Mouse (Mus musculus) adrenal gland, adult 8-10 months (tissue): Measurements from ENCODE around the gene Cpeb1. TPM values are rescaled to one million over a fixed set of nuclear protein-coding genes. Genes with fewer than 3 reads are reported as not detected.

Experiments
- DNase-seq: peaks from one replicate; pipeline ENCODE4 v3.0.0; 2022
- total RNA-seq, 4 experiments: library from RNA; stranded (reverse); gene quantifications; 2 replicates each; pipeline ENCODE4 v1.2.4; 2022

Gene Cpeb1
- total RNA-seq, 4 experiments from 2014 or later: 49.1 to 90.6 (median 69.3) TPM

DNA sequence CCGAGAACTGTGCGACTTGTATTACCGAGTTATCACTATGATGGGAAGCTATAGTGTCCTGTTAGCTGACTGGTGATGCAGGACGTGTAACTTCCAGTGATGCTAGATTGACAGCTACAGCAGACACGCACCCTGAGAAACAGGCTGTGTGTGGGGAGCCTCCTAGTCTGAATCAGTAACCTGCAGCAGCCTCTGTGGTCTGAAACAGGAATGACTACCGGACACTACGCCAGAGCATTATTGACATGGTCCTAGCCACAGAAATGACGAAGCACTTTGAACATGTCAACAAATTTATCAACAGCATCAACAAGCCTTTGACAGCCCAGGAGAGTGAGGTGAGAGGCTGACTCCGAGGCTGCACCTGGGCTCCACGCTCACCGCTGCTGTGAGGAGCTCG lies 129.2 kb downstream of the Cpeb1 start:
- DNase-seq: no peak

DNA sequence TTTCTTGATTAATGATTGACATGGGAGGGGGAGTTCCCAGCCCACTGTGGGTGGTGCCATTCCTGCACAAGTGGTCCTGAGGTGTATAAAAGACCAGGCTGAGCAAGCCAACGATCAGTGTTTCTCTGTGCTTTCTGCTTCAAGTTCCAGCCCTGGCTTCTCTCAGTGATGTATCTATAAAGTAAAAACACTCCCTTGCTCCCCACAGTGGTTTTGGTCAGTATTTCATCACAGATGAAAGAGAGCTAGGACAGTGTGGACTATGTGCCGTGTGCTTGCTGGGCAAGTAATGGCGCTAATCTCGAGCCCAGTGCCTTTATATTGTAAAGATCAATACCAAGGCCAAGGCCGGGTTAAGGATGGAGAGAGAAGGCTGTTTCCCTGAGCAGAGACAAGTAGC lies 133.5 kb downstream of the Cpeb1 start:
- no peak for DNase-seq

DNA sequence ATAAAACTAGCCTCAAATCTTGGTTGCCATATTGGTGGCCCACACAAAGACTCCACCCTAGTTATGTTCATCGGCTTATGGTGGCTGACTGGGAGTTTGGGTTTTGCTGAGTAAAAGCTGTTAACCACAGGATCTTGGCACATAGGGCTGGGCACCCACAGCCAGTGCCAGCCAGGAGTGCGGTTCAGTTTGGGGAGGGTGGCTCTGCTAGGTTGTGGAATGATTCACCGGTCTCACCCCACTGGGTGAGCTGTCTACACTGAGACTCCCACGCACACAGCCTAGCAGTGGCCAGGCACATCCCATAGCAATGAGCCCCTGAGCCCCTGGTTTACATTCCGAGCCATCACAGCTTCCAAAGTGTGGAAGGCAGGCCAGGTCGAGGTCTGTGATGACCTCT lies 135.5 kb downstream of the Cpeb1 start:
- no peak for DNase-seq

DNA sequence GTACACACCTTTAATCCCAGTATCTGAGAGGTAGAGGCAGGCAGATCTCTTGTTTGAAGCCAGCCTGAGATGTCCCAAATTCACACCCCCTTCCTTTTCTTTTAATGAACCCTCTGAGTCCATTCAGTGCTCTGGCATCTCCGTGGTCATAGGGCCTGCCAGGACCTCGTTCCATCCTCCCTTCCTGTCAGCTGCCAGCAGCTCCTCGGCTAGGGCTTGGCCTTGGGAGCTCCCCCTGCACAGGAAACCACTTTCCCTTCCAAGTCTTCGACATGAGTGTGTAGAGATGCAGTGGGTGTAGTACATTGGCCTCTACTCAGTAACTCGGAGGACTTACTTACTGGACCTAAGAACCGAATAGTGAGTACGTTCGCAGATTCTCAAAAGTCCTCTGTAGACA lies 139.7 kb downstream of the Cpeb1 start:
- no peak for DNase-seq

DNA sequence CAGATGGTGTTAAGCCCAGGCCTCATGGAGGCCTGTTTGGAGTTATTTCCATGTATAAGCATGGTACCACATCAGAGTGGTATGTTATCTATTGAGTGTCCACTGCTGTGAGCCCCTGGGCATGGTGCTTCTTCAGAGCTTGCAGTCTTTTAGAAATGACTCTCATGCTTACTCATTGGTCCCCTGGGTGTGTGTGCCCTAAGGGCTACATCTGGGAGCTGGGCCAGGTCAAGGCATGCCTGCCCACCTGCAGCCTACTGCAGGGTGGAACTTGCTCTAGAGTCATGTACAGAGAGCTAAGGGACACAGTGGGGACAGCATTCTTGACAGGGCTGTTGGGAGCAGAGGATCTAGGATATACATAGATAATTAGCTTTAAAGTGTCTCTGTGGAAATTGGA lies 143.7 kb downstream of the Cpeb1 start:
- no peak for DNase-seq

DNA sequence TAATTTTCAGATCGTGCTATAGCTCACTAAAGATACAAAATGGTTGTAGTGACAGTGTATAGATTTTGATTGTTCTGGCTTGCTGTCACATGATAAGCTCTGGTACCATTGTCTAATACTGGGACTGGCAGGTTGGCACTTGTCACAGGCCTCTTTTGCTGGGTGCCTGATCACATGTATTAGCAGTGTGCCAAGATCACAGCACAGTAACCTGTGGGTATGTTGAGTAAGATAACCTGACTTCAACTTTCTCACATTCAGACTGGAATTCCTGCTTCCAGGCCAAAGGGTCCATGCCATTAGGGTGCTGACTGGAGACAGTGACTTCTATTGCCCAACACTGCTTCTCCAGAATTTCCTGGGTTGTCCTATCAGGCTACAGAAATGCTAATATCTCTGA lies 144.1 kb downstream of the Cpeb1 start:
- DNase-seq: no peak

DNA sequence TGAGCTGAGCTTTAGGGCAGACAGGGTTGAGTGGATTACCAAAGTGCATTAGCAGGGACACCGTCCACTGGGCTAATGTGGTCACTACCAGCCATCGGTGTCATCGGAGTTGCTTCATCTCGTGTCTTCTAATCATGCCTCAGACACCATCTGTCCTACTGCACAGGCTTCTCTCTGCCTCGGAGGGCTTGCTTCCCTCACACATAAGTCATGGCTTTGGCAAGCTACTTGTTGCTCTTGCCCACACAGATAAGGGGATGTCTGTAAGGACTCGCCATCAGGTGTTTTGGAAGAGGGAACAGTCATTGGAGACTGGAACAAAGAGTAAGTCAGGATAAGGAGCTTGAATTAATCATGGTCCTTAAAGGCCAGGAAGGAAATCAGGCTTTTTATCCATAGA lies 146.0 kb downstream of the Cpeb1 start:
- DNase-seq: no peak

DNA sequence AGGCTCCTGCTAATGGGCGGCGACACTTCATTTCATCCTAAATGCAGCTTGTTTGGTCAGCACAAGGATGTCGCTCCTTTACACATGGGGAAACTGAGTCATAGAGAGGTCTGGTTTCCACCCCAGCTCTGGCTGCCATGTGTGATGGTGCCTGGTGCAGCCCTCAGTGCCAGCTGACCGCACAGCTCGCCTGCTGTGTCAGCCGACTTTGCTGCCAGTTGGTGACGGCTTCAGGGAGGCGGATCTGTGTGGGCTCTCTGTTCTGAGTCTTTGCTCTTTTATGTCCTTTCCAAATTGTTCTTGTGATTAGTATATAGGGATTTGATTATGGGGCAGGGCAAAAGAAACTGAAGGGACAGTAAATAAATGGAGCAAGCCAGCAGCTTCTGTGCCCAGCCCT lies 147.5 kb downstream of the Cpeb1 start:
- DNase-seq: no peak

DNA sequence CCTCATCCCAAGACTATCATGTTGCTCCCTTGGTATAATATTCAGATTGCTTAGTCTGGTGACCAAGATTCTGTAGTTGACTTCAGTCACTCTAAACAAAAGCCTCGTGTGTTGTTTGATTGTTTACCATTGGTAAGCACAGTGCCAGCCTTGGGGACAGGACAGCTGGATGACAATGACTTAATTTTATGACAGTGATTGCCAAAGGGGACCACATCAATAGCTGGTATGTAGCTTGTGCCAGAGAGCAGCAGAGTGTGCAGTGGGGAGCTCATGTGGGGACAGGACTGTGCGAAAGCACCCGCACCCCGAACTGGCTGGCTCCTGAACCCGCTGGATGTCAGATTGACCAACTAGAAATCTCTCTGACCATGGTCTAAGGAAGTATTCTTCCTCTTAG lies 150.6 kb downstream of the Cpeb1 start:
- no peak for DNase-seq

DNA sequence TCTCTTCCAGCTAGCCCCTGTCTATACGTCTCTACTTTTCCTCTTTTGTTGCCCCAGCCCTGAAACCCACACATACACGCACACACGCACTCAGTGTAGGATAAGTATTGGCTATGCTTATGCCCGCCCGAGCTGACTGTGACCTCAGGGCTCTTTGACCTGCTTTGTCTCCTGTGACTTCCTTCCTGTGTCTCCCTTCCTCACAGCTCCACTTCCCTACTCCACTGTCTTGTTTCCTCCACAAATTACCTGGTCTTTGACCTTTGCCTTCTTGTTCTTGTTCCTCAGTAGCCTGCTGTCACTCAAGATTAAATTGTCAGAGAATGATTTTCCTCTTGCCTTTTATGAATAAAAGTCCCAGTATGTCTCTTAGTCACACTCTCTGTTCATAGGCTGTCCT lies 151.2 kb downstream of the Cpeb1 start:
- DNase-seq: no peak

DNA sequence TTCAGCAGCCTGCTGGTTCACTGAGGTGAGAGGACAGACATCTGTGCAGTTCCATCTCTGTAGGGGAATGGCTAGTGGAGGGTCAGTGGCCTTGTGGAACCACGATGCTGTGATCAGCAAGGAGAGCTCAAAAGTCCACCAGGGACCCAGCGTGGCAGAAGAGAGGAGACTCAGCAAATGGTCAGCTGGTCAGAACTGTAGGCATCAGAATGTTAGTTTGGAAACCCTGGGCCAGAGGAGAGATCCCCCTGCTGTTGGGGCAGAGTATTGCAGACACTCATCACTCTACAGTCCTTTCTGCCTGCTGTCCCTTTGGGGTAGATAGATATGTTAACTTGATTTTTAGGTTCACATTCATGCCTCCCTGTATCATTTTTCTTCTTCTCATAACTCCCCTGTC lies 151.6 kb downstream of the Cpeb1 start:
- no peak for DNase-seq

DNA sequence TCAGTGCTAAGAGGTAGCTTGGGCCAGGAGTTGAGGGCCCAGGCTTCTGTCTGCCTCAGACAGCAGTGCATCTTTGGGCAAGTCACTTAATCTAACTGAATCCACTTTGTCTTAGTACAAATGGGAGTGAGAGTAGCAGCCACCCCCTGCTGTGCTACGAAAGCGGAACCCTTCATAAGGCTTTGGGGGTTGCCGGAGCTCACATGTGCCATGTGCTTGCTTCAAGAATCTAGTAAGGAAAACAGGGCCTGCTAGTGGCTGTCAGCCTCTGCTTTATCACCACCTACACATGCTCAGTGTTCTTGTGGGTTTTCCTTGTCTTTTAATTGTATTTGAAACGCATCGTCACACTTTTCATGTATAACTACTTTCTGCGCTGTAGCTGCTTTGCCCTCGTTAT lies 153.9 kb downstream of the Cpeb1 start:
- no peak for DNase-seq

DNA sequence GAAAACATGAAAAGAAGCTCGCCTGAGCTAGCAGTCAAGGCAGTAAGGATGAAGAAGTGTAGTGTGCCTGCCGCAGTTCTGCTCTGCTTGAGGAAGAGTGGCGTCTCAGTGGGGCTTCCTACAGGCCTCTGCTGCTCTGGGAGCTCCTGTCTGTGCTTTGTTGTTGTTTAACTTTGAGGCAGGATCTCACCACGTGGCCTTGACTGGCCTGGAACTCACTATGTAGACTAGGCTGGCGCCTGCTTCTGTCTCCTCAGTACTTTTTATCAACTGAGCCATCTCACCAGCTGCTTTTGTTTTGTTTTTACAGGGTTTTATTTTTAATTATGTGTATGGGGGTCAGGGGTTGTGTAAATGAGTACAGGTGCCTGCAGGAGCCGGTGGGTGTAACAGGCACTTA lies 157.1 kb downstream of the Cpeb1 start:
- no peak for DNase-seq

Other genes starting within 250 kb of the Cpeb1 start
- 10 to 100 TPM; 22.3 to 41.0 (median 31.7) TPM for gene Pde8a, start 241.9 kb downstream of the Cpeb1 start, total RNA-seq
- 1,000 to 10,000 TPM; 1,061 to 1,116 (median 1,082) TPM for gene Rps17, start 110.2 kb downstream of the Cpeb1 start, total RNA-seq
- gene Ap3b2, start 38.5 kb upstream of the Cpeb1 start, total RNA-seq: 10 to 100 TPM; 11.2 to 18.5 (median 14.5) TPM
- gene BC048679, start 42.8 kb upstream of the Cpeb1 start, total RNA-seq: not detected
- gene Fsd2, start 111.5 kb upstream of the Cpeb1 start, total RNA-seq: 1 to 10 TPM in 3 of 4 experiments, under 1 TPM in 1; 0.66 to 3.4 (median 1.0) TPM
- gene Whamm, start 115.8 kb upstream of the Cpeb1 start, total RNA-seq: 10 to 100 TPM; 20.7 to 32.3 (median 29.1) TPM